Mouse (Mus musculus) brain, embryonic 14.5 days (tissue): Measurements from ENCODE around the gene Sox6.

ENCODE experiments used
- CTCF ChIP-seq: fragments of 200-500 bp; IDR thresholded peaks from 2 replicates; pipeline ENCODE4 v1.5.1; 2012; ENCODE audit warnings: inconsistent platforms, mild to moderate bottlenecking, moderate library complexity, borderline replicate concordance; ENCODE audit not compliant: insufficient read depth, insufficient read length; ENCODE audit errors: extremely low read depth
- POLR2A ChIP-seq: fragments of 200-500 bp; IDR thresholded peaks from 2 replicates; pipeline ENCODE4 v1.6.1; 2012; ENCODE audit warnings: mild to moderate bottlenecking, inconsistent platforms, borderline replicate concordance; ENCODE audit not compliant: poor library complexity, insufficient read depth, insufficient read length, severe bottlenecking; ENCODE audit errors: extremely low read depth

GRCm38 (mm10) chr7:115624451-115624850 is 414.1 kb downstream of the Sox6 start:
- TF ChIP-seq POLR2A (no peak), CTCF (no peak)
